Mouse (Mus musculus) frontal cortex, adult (tissue): Measurements from ENCODE around the gene Zmynd12.

ENCODE experiments used
- ATAC-seq: cut with Nextera tagmentation; 2 replicates; pipeline ENCODE4 v1.9.2; 2017; ENCODE audit warnings: mild to moderate bottlenecking, moderate library complexity, mixed read lengths; ENCODE audit not compliant: low TSS enrichment

Gene Zmynd12

GRCm38 (mm10) chr4:119422294-119422964 is at the start of gene Zmynd12, which contains the start of gene Ppcs:
Zmynd12 (plus strand) TSS chr4:119422814.
Ppcs (minus strand) TSS chr4:119422420.
- peak; percentile 93 for ATAC-seq

- no peak for ATAC-seq
Observed at GRCm38 (mm10) chr4:119381471-119382190, 41.0 kb upstream of the Zmynd12 start.

- ATAC-seq: no peak
Observed at GRCm38 (mm10) chr4:119389184-119389583, 33.4 kb upstream of the Zmynd12 start.

- no peak for ATAC-seq
Observed at GRCm38 (mm10) chr4:119390369-119390768, 32.2 kb upstream of the Zmynd12 start.

DNA sequence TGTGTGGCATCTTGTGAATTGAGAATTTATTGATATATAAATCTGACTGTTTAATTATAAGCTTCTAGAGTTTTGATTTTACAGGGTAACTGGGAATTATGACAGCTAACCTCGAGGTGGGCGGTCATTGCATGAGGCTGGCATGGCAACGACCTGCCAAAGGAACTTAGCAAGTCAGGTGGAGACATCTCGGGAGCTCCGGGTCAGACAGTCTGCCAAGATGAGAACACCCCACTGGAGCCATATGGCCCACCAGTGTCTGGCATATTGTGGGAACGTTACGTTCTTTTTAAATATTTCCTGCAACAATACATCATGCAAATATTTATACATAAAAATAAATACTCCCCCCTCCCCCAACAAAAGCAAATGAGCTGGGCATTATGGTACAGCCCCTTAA is 23.9 kb upstream of the Zmynd12 start:
- ATAC-seq: no peak

DNA sequence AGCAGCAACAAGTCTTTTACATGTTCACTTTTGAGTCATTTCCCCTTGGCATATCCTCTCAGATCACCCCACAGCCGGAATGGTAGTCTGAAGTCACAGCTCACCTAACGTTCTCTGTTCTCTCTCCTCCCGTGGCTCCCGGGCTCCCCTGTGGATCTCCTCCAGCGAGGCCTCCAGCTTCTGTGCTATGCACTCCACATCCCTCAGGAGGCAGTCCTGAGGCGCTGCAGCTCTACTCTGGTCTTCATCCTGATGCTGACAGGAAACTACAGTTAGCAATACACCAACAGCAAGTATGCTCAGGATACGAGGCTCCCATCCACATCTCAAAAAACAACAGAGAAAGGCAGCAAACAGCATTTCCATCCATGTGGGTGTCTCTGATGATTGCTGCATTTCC is 21.7 kb upstream of the Zmynd12 start:
- ATAC-seq: no peak

DNA sequence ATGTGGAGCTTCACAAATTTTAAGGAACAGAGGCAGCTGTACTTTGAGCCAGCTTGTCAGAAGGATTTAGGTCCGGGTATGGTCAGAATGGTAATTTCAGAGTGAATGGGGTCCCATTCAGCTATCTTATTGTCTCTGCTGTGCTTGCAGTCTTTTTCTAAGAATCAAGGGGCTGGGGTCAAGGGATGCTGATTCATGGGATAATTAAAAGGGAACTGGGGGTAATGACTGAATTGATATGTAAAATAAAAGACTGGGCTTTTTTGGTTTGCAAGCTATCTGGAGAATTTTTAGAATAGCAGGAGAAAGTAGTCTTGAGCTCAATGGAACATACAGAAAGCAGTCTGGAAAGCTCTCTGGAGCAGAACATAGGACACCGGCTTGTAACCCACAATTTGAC is 19.2 kb upstream of the Zmynd12 start:
- no peak for ATAC-seq

- no peak for ATAC-seq
Observed at GRCm38 (mm10) chr4:119411877-119412650, 10.6 kb upstream of the Zmynd12 start.

- ATAC-seq: no peak
Observed at GRCm38 (mm10) chr4:119412791-119413190, 9.8 kb upstream of the Zmynd12 start.

GRCm38 (mm10) chr4:119415072-119415753 is 7.4 kb upstream of the Zmynd12 start, which contains the start of gene Ccdc30:
Ccdc30 (minus strand) TSS chr4:119415521.
- ATAC-seq: peak; percentile 100

DNA sequence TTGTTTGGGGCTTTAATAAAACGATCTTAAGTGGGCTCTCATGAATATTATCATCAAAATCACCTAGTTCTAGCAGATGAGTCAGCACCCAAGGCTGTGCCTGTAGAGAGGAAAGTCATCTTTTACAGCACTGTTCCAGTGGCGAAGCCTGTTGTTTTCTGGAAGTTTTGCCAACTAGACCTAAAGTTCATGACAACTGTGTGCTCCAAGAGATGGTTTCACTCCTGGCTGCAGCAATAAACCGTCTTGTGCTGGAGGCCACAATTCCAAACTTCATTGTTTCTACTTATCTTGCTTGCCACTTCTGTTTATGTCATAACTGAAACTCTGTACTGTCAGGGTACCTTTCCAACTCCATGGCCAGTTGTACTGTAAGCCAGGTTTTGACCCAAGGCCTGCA is 5.3 kb upstream of the Zmynd12 start:
- no peak for ATAC-seq

- ATAC-seq: no peak
Observed at GRCm38 (mm10) chr4:119417894-119418293, 4.7 kb upstream of the Zmynd12 start.

GRCm38 (mm10) chr4:119421191-119421590 is 1.4 kb upstream of the Zmynd12 start:
- no peak for ATAC-seq

GRCm38 (mm10) chr4:119421921-119422293 is 707 bp upstream of the Zmynd12 start:
- peak; percentile 24 for ATAC-seq

DNA sequence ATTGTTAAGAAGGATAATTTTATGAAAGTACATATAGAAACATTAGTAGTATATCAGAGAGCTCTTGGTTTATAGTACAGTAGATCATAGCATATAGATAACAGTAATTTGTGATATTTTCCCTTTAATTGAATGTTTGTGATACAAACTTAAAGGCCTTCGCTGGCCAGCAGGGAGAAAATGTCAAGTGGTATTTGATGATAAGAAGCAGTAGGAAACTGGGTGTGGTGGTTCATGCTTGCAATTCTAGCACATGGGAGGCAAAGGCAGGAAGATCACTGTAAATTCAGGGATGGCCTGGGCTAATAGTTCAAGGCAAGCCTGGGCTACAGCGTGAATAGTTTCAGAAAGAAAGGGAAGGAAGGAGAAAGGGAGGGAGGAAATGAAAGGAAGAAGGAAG is 2.5 kb downstream of the Zmynd12 start:
- no peak for ATAC-seq

DNA sequence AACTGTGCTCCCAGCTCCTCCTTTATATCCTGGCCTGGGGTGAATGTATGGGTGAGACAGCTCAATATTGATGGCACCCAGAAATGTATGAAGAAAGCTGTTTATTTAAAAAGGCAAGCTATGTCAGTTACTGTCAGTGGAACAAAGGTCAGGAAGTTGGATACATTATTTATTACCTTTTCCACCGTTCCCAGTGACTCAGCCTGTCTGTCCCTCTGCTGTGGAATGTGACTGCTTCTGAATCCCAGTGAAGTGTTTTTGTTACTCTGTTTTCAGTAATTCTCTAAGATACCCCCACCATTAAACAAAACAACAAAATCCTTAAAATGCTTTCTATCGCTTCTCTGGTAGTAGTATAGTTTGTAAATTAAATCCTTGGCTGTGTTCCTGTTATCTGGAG is 3.0 kb downstream of the Zmynd12 start:
- no peak for ATAC-seq

GRCm38 (mm10) chr4:119427680-119428079 is 5.1 kb downstream of the Zmynd12 start:
- no peak for ATAC-seq

DNA sequence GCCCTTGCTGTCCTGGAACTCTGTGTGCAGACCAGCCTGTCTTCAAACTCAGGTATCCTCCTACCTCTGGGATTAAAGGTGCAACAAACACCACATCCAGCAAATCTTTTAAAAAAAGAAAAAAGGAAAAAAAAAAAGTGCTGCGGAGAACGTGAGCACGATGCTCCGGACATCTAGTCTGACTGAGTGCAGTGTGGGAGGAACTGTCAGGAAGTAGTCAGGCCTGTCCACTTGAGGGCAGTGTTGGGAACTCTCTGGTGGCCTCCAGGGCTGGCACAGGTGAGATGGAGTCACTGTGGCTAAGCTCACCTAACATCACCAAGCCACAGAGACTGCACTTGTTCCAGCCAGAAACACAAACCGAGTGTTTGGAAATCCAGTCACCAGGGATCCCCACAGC is 8.1 kb downstream of the Zmynd12 start:
- ATAC-seq: peak; percentile 72; the same call in 1 of the 2 replicates

DNA sequence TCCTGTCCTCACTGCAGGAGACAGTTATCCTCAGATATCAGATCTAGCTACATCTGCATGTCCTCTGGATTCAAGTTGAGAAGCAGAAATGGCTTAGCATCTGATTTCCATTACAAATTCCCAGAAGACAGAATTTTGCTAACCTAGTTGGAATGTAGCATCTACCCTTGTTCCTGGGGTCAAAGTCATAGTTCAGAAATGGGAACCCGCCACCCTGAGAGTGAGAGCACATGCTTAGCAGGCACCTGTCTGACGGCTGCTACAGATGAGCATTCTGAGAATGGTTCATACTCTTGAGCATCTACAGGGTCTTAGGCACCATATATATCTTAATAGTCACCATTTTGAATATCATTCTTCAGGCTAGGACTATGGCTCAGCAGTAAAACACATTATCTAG is 15.3 kb downstream of the Zmynd12 start:
- no peak for ATAC-seq

GRCm38 (mm10) chr4:119441836-119442235 is 19.2 kb downstream of the Zmynd12 start:
- peak; percentile 52; the same call in 1 of the 2 replicates for ATAC-seq

DNA sequence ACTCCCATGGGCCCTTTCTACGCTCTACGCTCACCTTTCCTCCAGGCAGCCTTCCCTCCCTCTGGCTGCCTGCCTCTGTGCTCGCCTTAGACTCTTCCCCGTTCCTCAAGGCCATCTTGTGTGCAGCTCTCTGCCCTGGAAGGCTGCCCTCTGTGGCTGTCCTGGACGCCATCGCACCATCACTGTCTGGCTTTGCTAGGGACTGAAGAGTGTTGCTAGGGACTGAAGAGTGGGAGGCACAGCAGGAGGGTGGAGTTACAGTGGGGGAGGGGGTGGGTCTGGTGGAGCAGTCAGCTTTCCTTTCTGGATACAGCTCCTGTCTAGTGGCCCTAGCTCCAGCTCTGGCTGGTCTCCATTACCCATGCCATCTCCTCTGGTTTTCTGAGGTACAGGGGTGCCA is 19.9 kb downstream of the Zmynd12 start:
- no peak for ATAC-seq

DNA sequence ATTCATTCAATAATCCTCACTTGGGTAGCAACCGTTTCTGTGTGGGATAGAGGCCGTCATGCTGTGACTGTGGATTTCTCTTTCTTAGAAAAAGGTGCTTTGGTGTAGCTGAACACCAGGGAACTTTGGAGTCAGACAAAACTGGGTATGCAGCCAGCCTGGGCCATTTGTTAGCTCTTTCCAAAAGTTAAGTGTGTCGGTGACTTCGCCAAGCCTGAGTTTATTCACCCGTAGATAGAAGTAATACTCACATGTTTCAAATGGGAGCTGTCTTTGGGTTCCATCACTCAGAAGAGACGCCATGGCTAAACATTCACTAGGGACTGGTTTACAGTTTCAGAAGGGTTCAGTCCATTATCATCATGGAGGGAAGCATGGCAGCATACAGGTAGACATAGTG is 24.6 kb downstream of the Zmynd12 start:
- ATAC-seq: no peak
